ENCODE assay signal across 10 mouse cellular contexts in genomic region chr12:76673794-76674222, GRCm38 (mm10). TPM values are rescaled to one million over a fixed set of nuclear protein-coding genes. Genes with fewer than 3 reads are reported as not detected.
A peak's percentile ranks its signal among the peaks of the same experiment; 100 is the strongest.
DNase-seq lines count a peak whose midpoint lies in the region; ATAC-seq lines count a peak whose summit lies in the region.
"Had no signal": no experiment of that assay in that cellular context is flagged by ENCODE, and none has a peak within 500 bp of the region (broad histone marks: within the 10 kb centered on the region; RNA-seq: fewer than 3 reads in every experiment).

No protein-coding gene starts in this region.

- H3K4me3 ChIP-seq in heart, embryonic 11.5 days (ENCODE audit: low read depth, low read length) = no peak overlapping the region; the same call in 1 of the 2 replicates
- no peak overlapping the region for H3K4me3 ChIP-seq in liver, embryonic 11.5 days (ENCODE audit: low read depth, low read length)
- H3K4me3 ChIP-seq: midbrain, embryonic 12.5 days had no signal

- no peaks in the 10 kb centered on the region for H3K36me3 ChIP-seq in heart, embryonic 11.5 days (ENCODE audit: control insufficient read depth, insufficient read depth, low read length)
- H3K36me3 ChIP-seq in liver, embryonic 11.5 days (ENCODE audit: control insufficient read depth, insufficient read depth, low read length) = no peaks in the 10 kb centered on the region
- H3K36me3 ChIP-seq: midbrain, embryonic 12.5 days had no signal

- WGBS in heart, embryonic 11.5 days (ENCODE audit: insufficient replicate concordance) = 29% methylated on average over 12 of the region's 12 CpGs
- 33% methylated on average over 12 of the region's 12 CpGs for WGBS in liver, embryonic 11.5 days

- no peaks in the 10 kb centered on the region for H3K27me3 ChIP-seq in heart, embryonic 11.5 days (ENCODE audit: control insufficient read depth, insufficient read depth, low read length)
- H3K27me3 ChIP-seq in liver, embryonic 11.5 days (replicated peaks; ENCODE audit: control insufficient read depth, insufficient read depth, low read length) = no peaks in the 10 kb centered on the region
- H3K27me3 ChIP-seq: midbrain, embryonic 12.5 days had no signal

- peaks cover 73% of the 10 kb centered on the region for H3K4me1 ChIP-seq in heart, embryonic 11.5 days (ENCODE audit: control insufficient read depth, insufficient read depth, low read length)
- H3K4me1 ChIP-seq in liver, embryonic 11.5 days (replicated peaks; ENCODE audit: control insufficient read depth, insufficient read depth, low read length) = peaks cover 86% of the 10 kb centered on the region

- H3K4me2 ChIP-seq in heart, embryonic 11.5 days = peak overlapping the region; percentile 46
- peak overlapping the region; percentile 47 for H3K4me2 ChIP-seq in liver, embryonic 11.5 days
- H3K4me2 ChIP-seq: midbrain, embryonic 12.5 days had no signal

- H3K9me3 ChIP-seq in heart, embryonic 11.5 days (replicated peaks; ENCODE audit: control insufficient read depth, low read length) = no peaks in the 10 kb centered on the region
- no peaks in the 10 kb centered on the region for H3K9me3 ChIP-seq in liver, embryonic 11.5 days (ENCODE audit: control insufficient read depth, low read length)
- H3K9me3 ChIP-seq: midbrain, embryonic 12.5 days had no signal

- peak overlapping the region; percentile 62; the same call in 1 of the 2 replicates for H3K9ac ChIP-seq in heart, embryonic 11.5 days (ENCODE audit: low read depth, low read length)
- peak overlapping the region; percentile 61 for H3K9ac ChIP-seq in liver, embryonic 11.5 days (ENCODE audit: low read depth, low read length)
- H3K9ac ChIP-seq: midbrain, embryonic 12.5 days had no signal

- no peak for DNase-seq in heart, adult 8-10 months (ENCODE audit: low spot score)
- peak; percentile 62 for DNase-seq in testis, postnatal 14 days (ENCODE audit: low spot score)
- no peak for DNase-seq in testis, postnatal 10 days (ENCODE audit: low spot score)
- DNase-seq in liver, embryonic 11.5 days (ENCODE audit: low spot score) = peak; percentile 53
- DNase-seq in cerebellum, postnatal 36 days = no peak
- DNase-seq: kidney, postnatal 14 days had no signal

- ATAC-seq in heart, embryonic 11.5 days (replicated peaks; ENCODE audit: insufficient number of reproducible peaks, low FRiP score, low TSS enrichment) = peak; percentile 87
- peak; percentile 92 for ATAC-seq in liver, embryonic 11.5 days (replicated peaks; ENCODE audit: low FRiP score)
- no peak for ATAC-seq in cerebellum, adult (ENCODE audit: insufficient number of reproducible peaks, low FRiP score, low TSS enrichment)
- ATAC-seq in monocyte, adult 5-6 weeks (replicated peaks; ENCODE audit: insufficient number of reproducible peaks, low FRiP score, low TSS enrichment, poor library complexity, severe bottlenecking) = no peak

- H3K27ac ChIP-seq in heart, embryonic 11.5 days (ENCODE audit: low read depth, low read length) = peak overlapping the region; percentile 82
- H3K27ac ChIP-seq in liver, embryonic 11.5 days (ENCODE audit: low read depth, low read length) = peak overlapping the region; percentile 95
- H3K27ac ChIP-seq: midbrain, embryonic 12.5 days had no signal

RNA-seq across cellular contexts. Expression of gene Sptb, which starts 36.5 kb away (rescaled TPM):
- 15.7 and 17.0 TPM in 2 replicates for polyA plus RNA-seq in heart, embryonic 11.5 days (2014; fragmentation: Nextera tagmentation; extraction: Ambion mirVana)
- total RNA-seq in heart, adult 8-10 months (2022) = 10 to 100 TPM; 91.9 to 98.2 (median 95.8) TPM
- polyA plus RNA-seq in liver, embryonic 11.5 days (2014; fragmentation: Nextera tagmentation; extraction: Ambion mirVana) = 53.4 and 61.2 TPM in 2 replicates
- total RNA-seq in monocyte, adult 5-6 weeks (2017) = 0.76 to 1.3 TPM (median 0.85 TPM) in 3 replicates

Comparison
In these comparisons a context has a peak if more than half of its experiments do, and no peak if none do; other contexts are left out.
1. DNase-seq: peak in testis, postnatal 14 days (single experiment) and liver, embryonic 11.5 days (single experiment); none in heart, adult 8-10 months (single experiment), testis, postnatal 10 days (single experiment) and cerebellum, postnatal 36 days (0 of 2).
2. ATAC-seq: peak in heart, embryonic 11.5 days (single experiment) and liver, embryonic 11.5 days (single experiment); none in cerebellum, adult (single experiment) and monocyte, adult 5-6 weeks (single experiment).
3. RNA of gene Sptb, which starts 36.5 kb away (total RNA-seq): 91.9 to 98.2 TPM in heart, adult 8-10 months; 0.76 to 1.3 TPM in monocyte, adult 5-6 weeks; every median in the first group is over 10 times any median in the second.